Mouse (Mus musculus): ENCODE measurements at regions not wholly inside any gene's neighbourhood (a gene's known extent, or its start where the extent isn't known, plus 50 kb on each side); places are given as distances from the start of the nearest gene placed in this dataset.

GRCm38 (mm10) chr1:149226400-149226799, 734.7 kb downstream of the Pla2g4a start:
- TF ChIP-seq CTCF (IDR thresholded peaks at IDR 0.05; ENCODE audit: low read depth) (no peak), EP300 (optimal IDR thresholded peaks at IDR 0.05) (no peak)

Measured in stomach, postnatal 0 days (tissue).